ENCODE assay signal across 1 mouse cellular context in the genomic region with DNA sequence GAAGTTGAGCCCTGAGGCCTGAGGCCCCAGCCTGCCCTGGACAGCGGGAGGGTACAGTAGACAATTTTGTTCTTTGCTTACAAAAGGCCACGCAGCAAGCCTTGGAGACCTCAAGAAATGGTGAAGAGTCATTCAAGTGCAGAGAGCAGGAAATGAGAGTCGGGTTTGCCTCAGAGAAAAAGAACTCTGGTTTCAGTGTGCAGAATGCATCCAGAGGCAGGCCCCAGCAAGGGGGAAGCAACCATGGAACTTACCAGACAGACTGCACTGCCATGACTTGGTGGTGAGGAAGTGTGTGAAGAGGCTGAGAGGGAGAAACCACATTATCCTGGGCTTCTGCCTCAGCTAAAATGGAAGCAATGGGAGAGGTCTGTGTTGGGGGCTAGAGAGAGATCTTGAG.
TF ChIP-seq lines count a peak whose summit lies in the region.

No protein-coding gene starts in this region.

TF ChIP-seq in CH12.LX, 34 proteins besides CTCF, POLR2A, EP300 and RAD21 (continued from another document):
- TF ChIP-seq ZNF384 (IDR thresholded peaks at IDR 0.05; ENCODE audit: low read depth, low read length) (no peak), ZKSCAN1 (IDR thresholded peaks at IDR 0.05; ENCODE audit: borderline replicate concordance, low read depth, low read length) (no peak), IRF4 (IDR thresholded peaks at IDR 0.05; ENCODE audit: low read depth, low read length) (no peak), MAFK (IDR thresholded peaks at IDR 0.05; ENCODE audit: insufficient replicate concordance, low read length) (no peak), CHD1 (IDR thresholded peaks at IDR 0.05; ENCODE audit: low read depth, low read length) (no peak), PAX5 (IDR thresholded peaks at IDR 0.05; ENCODE audit: low read length) (no peak), JUND (conservative IDR thresholded peaks at IDR 0.05; ENCODE audit: low read depth, low read length) (no peak)
TF ChIP-seq in CH12.LX: peak in this region for 0.
